Mouse (Mus musculus): Measurements from ENCODE around the gene Stim2. TPM values are rescaled to one million over a fixed set of nuclear protein-coding genes. Genes with fewer than 3 reads are reported as not detected.

Stim2 gene
- total RNA-seq, 2 experiments from 2014 or later: 30.3 to 31.9 TPM

- DNase-seq (ENCODE audit: low spot score in 2 of 2): no peak
These were observed 47.2 kb downstream of the Stim2 start for GRCm38 (mm10) chr5:54045523-54045922.

DNA sequence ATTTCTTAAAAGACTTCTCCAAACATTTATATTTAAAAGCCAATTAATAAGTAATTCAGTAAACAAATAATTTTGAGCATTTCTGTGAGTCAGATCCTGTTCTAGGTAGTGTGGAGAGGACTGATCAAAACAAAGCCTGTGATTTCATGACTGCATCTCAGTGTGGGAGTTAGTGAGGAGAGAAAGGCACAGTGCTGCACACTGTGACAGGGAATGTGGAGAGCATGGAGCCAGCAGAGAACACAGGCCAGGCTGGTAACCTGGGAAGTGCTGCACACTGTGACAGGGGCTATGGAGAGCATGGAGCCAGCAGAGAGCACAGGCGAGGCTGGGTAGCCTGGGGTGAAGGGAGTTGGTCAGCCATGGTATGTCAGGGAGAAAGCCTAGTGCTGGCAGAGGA, 48.1 kb downstream of the Stim2 start:
- no peak for DNase-seq (ENCODE audit: low spot score in 2 of 2)

DNA sequence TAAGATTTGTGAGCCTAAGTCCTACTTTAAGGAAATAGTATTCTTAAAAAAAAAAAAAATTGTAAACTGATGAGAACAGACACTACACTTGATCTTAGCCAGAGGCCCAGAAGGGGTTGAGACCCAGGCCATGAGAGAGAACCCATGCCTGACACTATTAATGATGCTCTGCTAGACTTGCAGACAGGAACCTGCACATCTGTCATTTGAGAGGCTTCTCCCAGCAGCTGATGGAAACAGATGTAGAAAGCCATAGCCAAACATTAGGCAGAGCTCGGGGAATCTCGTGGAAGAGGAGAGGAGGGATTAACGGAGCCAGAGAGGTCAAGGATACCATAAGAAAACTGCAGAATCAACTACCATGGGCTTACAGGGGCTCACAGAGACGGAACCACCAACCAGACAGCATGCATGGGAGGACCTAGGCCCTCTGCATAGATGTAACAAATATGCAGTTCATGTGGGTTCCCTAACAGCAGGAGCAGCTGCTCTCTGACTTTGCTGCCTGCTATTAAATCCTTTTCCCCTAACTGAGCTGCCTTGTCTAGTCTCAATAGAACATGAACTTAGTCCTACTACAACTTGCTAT, 50.9 kb downstream of the Stim2 start:
- no peak for DNase-seq (ENCODE audit: low spot score in 2 of 2)

GRCm38 (mm10) chr5:54049940-54050339, 51.6 kb downstream of the Stim2 start:
- no peak for DNase-seq (ENCODE audit: low spot score in 2 of 2)

- no peak for DNase-seq (ENCODE audit: low spot score in 2 of 2)
These were observed 52.8 kb downstream of the Stim2 start for GRCm38 (mm10) chr5:54051056-54051455.

DNA sequence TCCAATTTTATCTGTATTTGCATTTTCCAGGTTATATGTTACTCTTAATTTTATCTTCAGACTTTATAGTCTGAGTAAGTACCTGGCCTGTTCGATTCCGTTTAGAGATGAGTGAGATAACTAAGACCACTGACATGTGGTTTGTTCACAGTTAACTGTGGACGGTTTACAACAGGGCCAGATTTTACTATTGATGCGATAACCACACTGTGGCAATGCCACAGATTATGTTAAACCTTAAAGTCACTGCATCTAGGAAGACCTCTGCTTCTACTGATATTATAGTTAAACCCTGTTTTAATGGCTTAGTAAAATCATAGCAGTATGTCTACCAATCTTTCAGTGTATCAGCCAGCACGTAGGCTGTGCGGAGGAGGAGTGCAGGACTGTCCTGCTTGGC, 53.9 kb downstream of the Stim2 start:
- no peak for DNase-seq (ENCODE audit: low spot score in 2 of 2)

GRCm38 (mm10) chr5:54053673-54054366, 55.5 kb downstream of the Stim2 start:
- DNase-seq (ENCODE audit: low spot score in 2 of 2): no peak

DNA sequence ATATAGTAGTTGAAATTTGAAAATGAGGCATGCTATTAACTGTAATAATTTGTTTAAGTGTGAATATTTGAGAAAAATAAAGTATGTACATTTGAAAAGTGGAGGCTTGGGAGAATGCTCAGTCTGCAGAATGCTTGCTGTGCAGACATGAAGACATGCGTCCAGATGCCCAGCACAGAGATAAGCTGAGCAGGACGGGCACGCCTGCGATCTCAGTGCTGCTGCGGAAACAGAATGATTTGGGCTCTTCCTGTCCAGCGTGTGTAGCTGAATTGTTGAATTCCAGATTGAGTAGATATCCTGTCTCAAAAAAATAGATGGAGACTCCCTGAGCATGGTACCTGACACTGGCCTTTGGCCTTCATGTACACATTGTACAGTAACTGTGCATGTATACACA, 58.0 kb downstream of the Stim2 start:
- no peak for DNase-seq (ENCODE audit: low spot score in 2 of 2)

DNA sequence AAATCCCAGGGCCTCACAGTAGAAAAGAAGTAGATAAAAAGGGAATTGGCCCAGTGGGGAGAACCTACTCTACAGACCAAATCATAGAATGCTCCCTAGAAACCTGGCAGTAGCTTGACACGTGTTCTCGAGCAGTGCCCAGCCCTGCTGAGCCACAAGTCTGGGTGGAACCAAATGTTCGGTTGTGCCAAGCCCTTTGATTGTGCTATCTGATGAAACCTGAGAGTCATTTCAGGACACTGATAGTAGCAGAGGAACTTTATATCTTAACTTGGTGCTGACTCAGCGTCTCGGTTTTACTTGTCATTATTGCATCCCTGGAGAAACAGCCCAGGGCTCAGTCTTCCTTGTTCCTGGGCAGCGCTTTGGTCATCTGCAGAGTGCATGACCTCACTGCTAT, 61.7 kb downstream of the Stim2 start:
- DNase-seq (ENCODE audit: low spot score in 2 of 2): no peak

DNA sequence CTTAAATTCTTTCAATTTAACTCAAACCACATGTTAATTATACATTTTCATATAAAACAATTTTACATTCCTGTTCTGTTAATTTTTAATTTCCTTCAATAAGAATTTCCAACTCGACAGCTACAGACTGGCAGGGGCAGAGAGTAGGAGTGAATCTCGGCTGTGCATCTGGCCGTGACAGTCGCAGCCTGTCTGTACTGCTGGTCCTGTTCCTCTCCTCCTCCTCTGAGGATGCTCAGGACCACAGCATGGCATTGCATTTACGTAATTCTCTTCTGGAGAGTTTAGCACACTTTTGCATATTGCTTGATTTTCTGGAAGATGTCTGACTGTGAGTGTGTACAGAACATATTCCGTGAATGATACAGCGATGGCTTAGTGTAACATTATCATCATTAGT, 63.8 kb downstream of the Stim2 start:
- no peak for DNase-seq (ENCODE audit: low spot score in 2 of 2)

DNA sequence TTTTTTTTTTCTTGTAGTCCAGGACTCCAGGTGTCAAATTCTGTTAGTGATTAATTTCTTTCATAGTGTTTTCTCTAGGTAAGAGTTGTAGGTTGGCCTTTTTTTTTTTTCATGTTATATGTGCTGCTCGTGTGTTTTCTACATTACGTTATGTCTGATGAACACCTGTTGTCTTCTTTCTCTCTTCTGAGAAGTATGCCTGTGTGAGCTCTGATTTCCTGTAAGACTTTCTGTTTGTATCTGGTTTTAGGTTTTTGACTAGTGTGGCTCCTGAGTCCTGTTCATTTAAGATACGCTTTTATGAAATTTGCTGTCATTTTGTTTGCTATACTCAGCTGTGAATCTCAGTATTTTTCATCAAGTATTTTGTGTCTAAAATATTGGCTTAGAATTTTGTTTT, 69.3 kb downstream of the Stim2 start:
- no peak for DNase-seq (ENCODE audit: low spot score in 2 of 2)

DNA sequence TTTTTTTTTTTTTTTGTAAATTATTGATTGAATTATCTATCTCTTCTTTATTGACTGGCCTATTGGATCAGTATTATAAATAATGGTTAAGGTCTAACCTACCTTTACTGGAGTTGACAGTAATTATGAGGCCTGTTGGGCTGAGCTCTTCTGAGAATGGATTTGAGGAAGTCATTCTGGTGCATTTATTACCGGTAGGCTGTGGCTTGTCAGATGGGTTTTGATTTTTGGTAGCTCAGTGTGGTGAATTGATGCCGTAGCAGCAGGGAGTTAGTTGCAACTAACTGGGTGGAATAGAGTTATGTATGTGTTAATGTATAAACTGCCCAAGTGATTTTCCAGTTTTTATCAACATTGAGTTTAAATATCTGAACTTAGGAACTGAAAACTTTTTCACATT, 72.2 kb downstream of the Stim2 start:
- DNase-seq (ENCODE audit: low spot score in 2 of 2): no peak

GRCm38 (mm10) chr5:54071288-54071687, 73.0 kb downstream of the Stim2 start:
- DNase-seq (ENCODE audit: low spot score in 2 of 2): no peak

DNA sequence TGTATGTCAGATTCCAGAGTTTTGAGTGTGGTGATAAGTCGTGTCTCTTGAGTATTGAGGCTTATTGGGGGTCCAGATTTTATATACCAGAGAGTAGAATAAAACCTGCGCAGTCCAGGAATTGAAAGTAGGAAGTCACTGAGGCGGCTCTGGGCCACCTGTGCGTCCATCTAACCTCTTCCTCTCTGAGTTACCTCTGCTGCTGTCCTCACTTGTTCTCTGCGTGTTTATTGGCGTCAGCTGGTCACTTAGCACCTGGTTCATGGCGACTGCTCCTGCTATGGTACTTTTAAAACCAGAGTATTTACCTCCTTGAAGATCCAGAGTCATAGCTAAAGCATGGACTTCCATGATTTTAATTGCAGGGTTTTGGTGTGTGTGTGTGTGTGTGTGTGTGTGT, 73.4 kb downstream of the Stim2 start:
- no peak for DNase-seq (ENCODE audit: low spot score in 2 of 2)

DNA sequence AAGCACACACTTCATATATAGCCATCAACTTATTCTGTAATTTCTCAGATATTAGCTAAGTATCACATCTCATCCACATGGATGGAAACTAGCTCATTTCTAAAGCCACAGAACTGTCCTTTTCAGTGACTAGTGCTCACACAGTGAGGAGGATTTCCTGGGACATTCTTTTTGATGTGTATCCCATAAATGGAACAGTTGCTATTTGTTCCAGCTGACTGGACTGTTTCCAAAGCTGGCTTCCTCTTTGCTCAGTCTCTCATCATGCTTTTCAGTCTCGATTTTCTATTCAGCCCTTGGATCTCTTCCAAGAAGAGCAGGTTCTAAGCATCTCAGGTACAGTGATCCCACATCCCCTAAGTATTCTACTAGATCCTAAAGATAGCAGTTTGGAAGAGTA, 75.0 kb downstream of the Stim2 start:
- DNase-seq (ENCODE audit: low spot score in 2 of 2): no peak

DNA sequence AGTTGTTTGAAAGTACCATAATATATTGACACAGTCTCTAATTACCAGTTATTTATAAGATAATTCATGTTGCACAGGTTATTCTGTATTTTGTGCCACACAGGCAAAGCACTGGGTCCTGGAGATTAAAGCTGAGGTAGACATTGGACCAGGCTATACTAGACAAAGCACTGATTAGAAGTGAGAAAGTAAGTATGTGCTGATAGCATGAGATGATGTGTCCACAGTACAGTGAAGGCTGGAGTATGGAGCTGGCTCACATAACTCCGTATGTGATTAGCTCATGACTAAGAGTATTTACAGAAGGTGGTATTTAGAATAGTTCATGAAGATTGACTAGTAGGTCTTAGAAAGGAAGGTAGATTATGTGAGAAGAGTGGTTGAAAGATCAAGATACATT, 81.7 kb downstream of the Stim2 start:
- no peak for DNase-seq (ENCODE audit: low spot score in 2 of 2)

DNA sequence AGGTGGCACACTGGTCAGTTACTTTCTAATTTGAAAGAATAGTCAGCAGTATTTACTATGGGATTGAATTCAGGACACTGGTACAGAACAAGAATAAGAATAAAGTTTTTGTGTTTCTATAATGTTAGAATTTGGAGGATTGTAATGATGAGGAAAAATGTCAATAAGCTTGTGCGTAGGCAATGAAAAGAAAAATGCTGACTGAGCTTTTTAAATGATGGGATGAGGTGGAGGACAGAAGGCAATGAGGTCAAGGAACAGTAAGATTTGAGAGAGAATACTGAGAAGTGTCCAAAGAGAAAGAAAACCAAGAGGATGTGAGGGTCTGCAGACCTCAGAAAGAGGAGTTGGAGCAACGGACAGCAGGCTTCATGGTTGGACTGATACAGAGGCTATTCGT, 89.6 kb downstream of the Stim2 start:
- no peak for DNase-seq (ENCODE audit: low spot score in 2 of 2)

GRCm38 (mm10) chr5:54098219-54098618, 99.9 kb downstream of the Stim2 start:
- DNase-seq (ENCODE audit: low spot score in 2 of 2): no peak

DNA sequence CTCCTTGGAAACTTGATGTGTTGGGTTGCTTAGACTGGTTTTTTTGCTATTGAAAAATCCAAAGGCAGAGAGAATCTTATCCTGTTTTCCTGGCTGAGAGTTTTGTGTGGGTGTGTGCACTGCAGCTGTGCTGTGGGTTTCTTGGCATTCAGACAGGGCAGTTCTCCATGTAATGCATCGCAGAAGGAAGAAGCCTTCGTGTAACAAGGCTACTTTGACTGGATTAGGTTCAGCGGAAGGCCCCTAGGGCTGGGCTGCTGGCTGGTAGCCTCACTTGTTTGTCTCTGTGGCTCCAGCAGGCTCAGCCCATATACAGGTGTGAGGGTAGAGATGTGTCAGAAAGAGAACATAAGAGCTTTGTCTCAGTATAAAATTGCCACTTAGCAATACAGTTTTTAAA, 102.6 kb downstream of the Stim2 start:
- no peak for DNase-seq (ENCODE audit: low spot score in 2 of 2)

DNA sequence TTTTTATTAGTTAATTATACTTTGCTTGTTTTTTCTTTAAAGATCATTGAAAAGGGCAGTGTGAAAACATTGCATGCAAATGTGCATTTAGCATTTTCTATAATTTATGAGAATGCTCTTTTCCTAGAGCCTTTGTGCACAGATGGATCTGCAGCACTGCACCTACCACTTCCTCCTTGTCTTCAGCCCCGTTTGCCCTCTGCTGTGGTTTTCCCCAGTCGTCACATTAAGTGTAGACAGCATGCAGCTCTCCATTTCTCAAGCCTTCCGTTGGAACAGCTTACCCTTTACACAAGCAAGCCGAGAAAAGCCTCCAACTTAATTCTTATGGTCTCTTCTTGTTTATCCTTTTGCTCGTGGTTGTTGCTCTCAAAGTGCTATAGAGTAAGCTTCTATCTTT, 103.0 kb downstream of the Stim2 start:
- no peak for DNase-seq (ENCODE audit: low spot score in 2 of 2)

GRCm38 (mm10) chr5:54101960-54102359, 103.7 kb downstream of the Stim2 start:
- no peak for DNase-seq (ENCODE audit: low spot score in 2 of 2)

GRCm38 (mm10) chr5:54106669-54107068, 108.4 kb downstream of the Stim2 start:
- no peak for DNase-seq (ENCODE audit: low spot score in 2 of 2)

DNA sequence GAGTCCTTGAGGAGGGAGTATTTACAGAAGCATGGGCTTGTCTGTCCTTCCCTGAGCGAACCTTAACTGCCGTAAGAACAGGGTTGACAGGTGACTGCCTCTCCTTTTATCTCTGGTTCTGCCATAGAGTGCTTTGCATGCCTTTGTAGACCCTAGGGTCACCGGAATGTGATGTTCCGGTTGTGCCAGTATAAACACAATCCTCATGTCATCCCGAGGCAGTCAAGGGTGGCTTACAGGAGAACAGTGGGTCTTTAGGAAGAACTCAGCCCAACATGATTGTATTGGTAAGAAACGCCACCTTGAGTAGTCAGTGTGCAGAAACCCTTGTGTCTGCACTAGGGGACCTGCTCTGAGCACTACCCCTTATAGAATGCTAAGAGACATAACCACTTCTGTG, 108.8 kb downstream of the Stim2 start:
- DNase-seq (ENCODE audit: low spot score in 2 of 2): no peak

Measured in adrenal gland, postnatal 4 days (tissue).